Mouse (Mus musculus) kidney, postnatal 25 days (tissue): ENCODE results near the gene Gm20388.

ENCODE experiments used
- DNase-seq, 2 experiments: peaks; one replicate each; pipeline ENCODE4 v3.0.0; 2021; ENCODE audit warnings: mixed read lengths in 2 of 2

Gene Gm20388

GRCm38 (mm10) chr8:120212596-120212995 lies 302.0 kb downstream of the Gm20388 start:
- DNase-seq = no peak

DNA sequence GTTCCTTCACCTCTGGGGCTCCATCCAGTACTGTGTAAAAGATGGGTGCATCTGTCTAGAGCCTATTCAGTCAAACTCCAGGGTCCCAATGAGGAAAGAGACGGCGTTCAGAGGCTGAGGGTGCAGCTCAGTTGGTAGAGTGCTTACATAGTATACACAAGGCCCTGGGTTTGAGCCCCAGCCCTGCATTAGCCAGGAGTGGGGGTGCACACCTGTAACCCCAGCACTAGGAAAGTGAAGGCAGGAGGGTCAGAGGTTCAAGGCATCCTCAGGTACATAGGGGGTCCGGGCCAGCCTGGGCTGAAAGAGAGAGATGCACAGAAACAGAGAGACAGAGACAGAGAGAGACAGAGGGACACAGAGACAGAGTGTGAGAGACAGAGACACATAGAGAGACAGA lies 302.6 kb downstream of the Gm20388 start:
- no peak for DNase-seq

GRCm38 (mm10) chr8:120213939-120214338 lies 303.3 kb downstream of the Gm20388 start:
- DNase-seq = peak; percentile 15 to 60

- DNase-seq = no peak
Observed at GRCm38 (mm10) chr8:120215416-120216141, 304.9 kb downstream of the Gm20388 start.

- DNase-seq = peak in 1 of 2 experiments; percentile 54
Observed at GRCm38 (mm10) chr8:120216855-120217830, 306.5 kb downstream of the Gm20388 start.

- DNase-seq = no peak
Observed at GRCm38 (mm10) chr8:120222548-120222947, 311.9 kb downstream of the Gm20388 start.

- DNase-seq = no peak
Observed at GRCm38 (mm10) chr8:120224521-120225420, 314.1 kb downstream of the Gm20388 start.

GRCm38 (mm10) chr8:120225421-120226151 lies 314.9 kb downstream of the Gm20388 start:
- no peak for DNase-seq

DNA sequence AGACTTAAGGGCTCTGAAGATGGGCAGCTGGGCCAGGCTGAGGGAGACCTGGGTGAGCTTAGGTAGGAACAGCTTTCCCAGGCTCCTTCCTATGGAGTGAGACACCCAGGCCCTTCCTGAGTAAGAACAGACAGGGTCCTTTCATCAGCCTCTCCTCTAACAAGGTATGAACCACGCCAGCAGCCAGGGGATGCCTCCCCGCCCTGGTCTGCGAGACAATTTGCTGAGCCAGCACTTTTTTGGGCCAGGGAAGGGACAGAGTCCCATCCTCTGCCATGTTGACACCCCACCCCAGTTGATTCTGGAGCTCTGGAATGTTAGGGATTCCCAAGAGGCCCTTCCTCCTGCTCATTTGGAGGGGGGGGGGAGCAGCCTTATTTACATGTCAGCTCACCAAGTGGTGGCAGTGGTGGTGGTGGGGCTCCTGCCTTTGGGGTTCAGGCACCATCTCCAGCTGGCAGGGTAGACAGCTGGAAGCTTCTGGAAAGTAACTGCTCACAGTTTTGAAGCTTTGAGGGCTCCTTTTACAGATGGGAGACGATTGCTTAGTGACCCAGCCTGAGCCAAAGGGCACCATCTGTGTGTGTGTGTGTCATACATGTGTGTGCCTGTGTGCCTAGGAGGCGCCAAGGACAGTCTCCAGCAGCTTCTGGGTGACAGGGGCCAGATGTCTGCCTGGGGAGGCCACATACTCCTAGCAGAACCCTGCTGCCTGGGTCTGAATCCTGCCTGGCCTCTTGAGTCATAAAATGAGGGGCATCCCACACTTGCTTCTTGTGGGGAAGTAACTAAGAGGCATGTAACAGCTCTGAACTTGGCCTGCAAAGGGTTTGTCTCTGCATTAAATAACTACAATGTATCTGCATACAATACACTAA lies 316.3 kb downstream of the Gm20388 start:
- DNase-seq = no peak

DNA sequence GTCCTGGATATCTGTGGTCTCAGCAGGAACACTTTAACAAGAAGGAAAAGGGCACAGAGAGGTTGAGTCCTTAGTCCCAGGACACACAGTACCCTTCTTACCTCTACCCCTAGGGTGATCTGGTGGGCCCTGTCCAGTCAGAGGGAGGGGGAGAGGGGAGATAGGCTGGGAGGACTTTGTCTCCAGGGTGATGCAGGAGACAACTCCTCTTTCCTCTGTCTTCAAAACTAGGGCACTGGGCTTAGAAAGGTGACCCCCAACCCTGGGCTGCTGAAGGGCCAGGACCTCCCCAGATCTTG lies 316.9 kb downstream of the Gm20388 start:
- DNase-seq = no peak

DNA sequence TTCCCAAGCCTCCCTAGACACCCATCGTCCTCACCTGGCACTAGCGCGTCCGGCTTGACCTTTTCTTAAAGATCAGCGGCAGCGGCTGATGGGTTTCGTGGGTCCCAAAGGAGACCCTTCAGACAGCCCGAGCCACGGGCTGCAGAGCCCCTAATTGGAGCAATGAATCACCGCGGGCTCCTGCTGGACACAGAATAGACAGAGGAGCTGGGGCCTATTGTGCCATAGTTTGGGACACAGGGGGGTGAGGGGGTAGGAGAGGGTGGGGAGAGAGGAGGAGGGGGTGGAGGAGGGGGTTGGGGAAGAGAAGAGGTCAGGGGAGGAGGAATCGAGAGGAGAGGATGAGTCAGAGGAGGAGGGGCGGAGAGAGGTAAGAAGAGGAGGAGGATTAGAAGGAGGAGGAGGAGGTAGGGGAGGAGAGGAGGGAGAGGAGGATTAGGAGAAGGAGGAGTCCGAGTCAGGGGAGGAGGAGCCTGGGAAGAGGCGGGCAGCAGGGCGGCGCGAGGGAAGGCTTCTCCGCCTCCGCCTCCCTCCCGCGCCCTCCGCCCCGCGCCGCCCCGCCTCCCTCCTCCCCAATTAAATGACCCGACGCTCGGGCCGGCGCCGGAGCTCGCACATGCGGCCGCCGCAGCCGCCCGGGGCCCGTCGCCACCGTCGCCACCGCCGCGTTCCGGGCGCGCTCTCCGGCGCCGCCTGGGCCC lies 317.4 kb downstream of the Gm20388 start, which contains the start of gene Gse1:
Gse1 (plus strand) TSS at position 566 of the 701 bp plus-strand sequence.
- peak; percentile 88 to 91 for DNase-seq

DNA sequence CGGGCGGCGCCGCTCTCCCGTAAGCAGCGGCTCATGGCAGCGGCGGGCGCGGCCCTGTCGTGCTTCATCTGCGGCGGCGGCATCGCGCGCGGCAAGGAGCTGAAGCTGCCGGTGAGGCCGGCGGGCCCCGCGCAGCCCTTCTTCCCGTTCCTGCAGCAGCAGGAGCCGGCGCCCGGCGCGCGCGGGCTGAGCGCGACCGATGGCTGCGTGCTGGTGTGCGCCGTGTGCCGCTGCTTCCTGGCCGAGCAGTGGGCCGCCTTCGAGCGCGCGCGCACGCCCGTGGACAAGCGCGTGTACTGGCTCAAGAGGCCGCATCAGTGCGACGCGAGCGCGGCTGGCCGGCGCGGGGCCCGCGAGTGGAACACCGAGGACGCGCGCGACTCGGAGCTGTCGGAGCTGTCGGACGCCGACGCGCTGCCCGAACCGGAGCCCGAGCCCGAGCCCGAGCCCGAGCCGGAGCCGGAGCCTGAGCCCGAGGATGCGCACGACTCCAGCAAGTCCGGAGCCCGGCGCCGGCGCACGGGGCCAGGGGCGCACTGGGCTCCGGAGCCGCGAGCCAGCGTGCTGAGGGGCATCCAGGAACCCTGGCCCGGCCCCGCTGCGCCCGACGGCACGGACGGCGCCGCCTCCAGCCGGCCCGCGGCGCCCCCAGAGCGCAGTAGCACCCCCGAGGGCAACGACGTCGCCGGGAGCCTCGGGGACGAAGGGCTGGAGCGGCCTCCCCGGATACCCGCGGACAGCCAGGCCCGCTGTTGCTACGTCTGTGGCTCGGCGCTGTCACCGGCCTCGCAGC lies 318.3 kb downstream of the Gm20388 start:
- peak; percentile 23 to 62 for DNase-seq

GRCm38 (mm10) chr8:120229574-120229916 lies 318.9 kb downstream of the Gm20388 start:
- peak in 1 of 2 experiments; percentile 68 for DNase-seq

GRCm38 (mm10) chr8:120230081-120230480 lies 319.4 kb downstream of the Gm20388 start:
- no peak for DNase-seq

GRCm38 (mm10) chr8:120230715-120231614 lies 320.3 kb downstream of the Gm20388 start:
- peak; percentile 54 to 75 for DNase-seq

- no peak for DNase-seq
Observed at GRCm38 (mm10) chr8:120231870-120232269, 321.2 kb downstream of the Gm20388 start.

- DNase-seq = no peak
Observed at GRCm38 (mm10) chr8:120232398-120232797, 321.8 kb downstream of the Gm20388 start.

GRCm38 (mm10) chr8:120232913-120233312 lies 322.3 kb downstream of the Gm20388 start:
- DNase-seq = peak; percentile 48 to 67
